Mouse (Mus musculus): ENCODE measurements around the gene Dyx1c1.

GRCm38 (mm10) chr9:72968349-72969061, 9.9 kb downstream of the Dyx1c1 start:
- TF ChIP-seq CTCF (IDR thresholded peaks at IDR 0.05; ENCODE audit: borderline replicate concordance, control insufficient read depth, extremely low read depth, insufficient read depth, low read length, poor library complexity) (peak; percentile 52; the same call in 1 of the 2 replicates), POLR2A (IDR thresholded peaks at IDR 0.05; ENCODE audit: control insufficient read depth, extremely low read depth, insufficient read depth, low read length, poor library complexity) (no peak)
